Mouse (Mus musculus) neural tube, embryonic 13.5 days (tissue): Measurements from ENCODE around the gene Spock1. TPM values are rescaled to one million over a fixed set of nuclear protein-coding genes. Genes with fewer than 3 reads are reported as not detected.

Experiments used
- ATAC-seq: fragments of 200-750 bp; cut with Nextera tagmentation; 2 replicates; pipeline ENCODE4 v1.8.0; 2017; ENCODE audit warnings: low read depth, mild to moderate bottlenecking, moderate TSS enrichment, moderate library complexity
- H3K27ac ChIP-seq: fragments of 300-500 bp; sonication (generic); replicated peaks from 2 replicates; pipeline ENCODE4 v1.5.1; 2015; ENCODE audit warnings: moderate library complexity, mild to moderate bottlenecking, inconsistent platforms
- H3K27me3 ChIP-seq: fragments of 300-500 bp; sonication (generic); 2 replicates; pipeline ENCODE4 v1.6.1; 2015; ENCODE audit warnings: mild to moderate bottlenecking, inconsistent platforms
- H3K36me3 ChIP-seq: fragments of 300-500 bp; sonication (generic); 2 replicates; pipeline ENCODE4 v1.6.1; 2015; ENCODE audit warnings: mild to moderate bottlenecking, inconsistent platforms
- H3K4me1 ChIP-seq: fragments of 300-500 bp; sonication (generic); replicated peaks from 2 replicates; pipeline ENCODE4 v1.6.1; 2015; ENCODE audit warnings: inconsistent platforms
- H3K4me2 ChIP-seq: fragments of 300-500 bp; sonication (generic); 2 replicates; pipeline ENCODE4 v1.6.1; 2015; ENCODE audit warnings: inconsistent platforms, mild to moderate bottlenecking, moderate library complexity
- H3K4me3 ChIP-seq: fragments of 300-500 bp; sonication (generic); 2 replicates; pipeline ENCODE4 v1.5.1; 2015; ENCODE audit warnings: mild to moderate bottlenecking, inconsistent platforms
- H3K9ac ChIP-seq: fragments of 300-500 bp; sonication (generic); 2 replicates; pipeline ENCODE4 v1.6.1; 2015; ENCODE audit warnings: moderate library complexity, mild to moderate bottlenecking, inconsistent platforms
- H3K9me3 ChIP-seq: fragments of 300-500 bp; sonication (generic); 2 replicates; pipeline ENCODE4 v1.6.1; 2016; ENCODE audit warnings: inconsistent platforms
- WGBS: fragments of 180-500 bp; shearing (Covaris S2); methylation state at CpG from one replicate; pipeline ENCODE4 v1.1.7; 2015; 5-methylcytosine and 5-hydroxymethylcytosine counted together
- polyA plus RNA-seq: library from polyadenylated mRNA; unstranded; fragments of >200 nt; fragmentation: Nextera tagmentation; extraction: Ambion mirVana; gene quantifications from 2 replicates; pipeline ENCODE4 v1.2.1, GENCODE M21; 2015

Gene Spock1
- polyA plus RNA-seq, 1 experiment from 2014 or later, result 90.2 TPM

DNA sequence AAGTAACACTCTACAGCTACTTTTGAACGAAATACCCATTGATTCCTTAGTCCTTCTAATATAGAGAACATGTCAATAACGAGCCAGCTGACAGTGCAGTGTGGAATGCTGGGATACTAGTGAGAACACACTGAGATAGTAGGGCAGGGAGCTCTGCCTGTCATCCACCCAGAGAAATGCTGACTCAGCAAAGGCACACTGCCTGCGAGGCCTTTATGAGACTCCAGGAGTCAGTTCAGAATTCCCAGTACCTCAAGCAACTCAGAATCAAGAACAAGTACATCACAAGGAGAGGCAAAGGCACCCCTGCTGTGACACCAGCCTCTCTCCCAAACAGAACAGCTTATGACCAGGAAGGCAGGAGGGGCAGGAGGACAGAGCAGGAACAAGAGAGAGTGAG lies 163.5 kb downstream of the Spock1 start:
- H3K9me3 ChIP-seq, result no peaks in the 10 kb centered on the region; the same call in 1 of the 2 replicates
- H3K36me3 ChIP-seq, result no peaks in the 10 kb centered on the region
- no peak overlapping the region for H3K4me3 ChIP-seq
- H3K4me2 ChIP-seq, result no peak overlapping the region
- H3K27ac ChIP-seq, result no peak overlapping the region
- 67% methylated on average over 3 of the region's 3 CpGs for WGBS
- ATAC-seq, result no peak
- no peak overlapping the region for H3K9ac ChIP-seq
- H3K27me3 ChIP-seq, result no peaks in the 10 kb centered on the region
- peaks cover 28% of the 10 kb centered on the region for H3K4me1 ChIP-seq

- Histone ChIP-seq H3K9me3 (no peaks in the 10 kb centered on the region), H3K27ac (no peak overlapping the region), H3K27me3 (no peaks in the 10 kb centered on the region), H3K9ac (no peak overlapping the region), H3K4me2 (no peak overlapping the region), H3K36me3 (no peaks in the 10 kb centered on the region), H3K4me3 (no peak overlapping the region), H3K4me1 (peaks cover 45% of the 10 kb centered on the region)
- no peak for ATAC-seq
- 78% methylated on average over 6 of the region's 6 CpGs for WGBS
Observed at GRCm38 (mm10) chr13:57741186-57741585, 166.9 kb downstream of the Spock1 start.

DNA sequence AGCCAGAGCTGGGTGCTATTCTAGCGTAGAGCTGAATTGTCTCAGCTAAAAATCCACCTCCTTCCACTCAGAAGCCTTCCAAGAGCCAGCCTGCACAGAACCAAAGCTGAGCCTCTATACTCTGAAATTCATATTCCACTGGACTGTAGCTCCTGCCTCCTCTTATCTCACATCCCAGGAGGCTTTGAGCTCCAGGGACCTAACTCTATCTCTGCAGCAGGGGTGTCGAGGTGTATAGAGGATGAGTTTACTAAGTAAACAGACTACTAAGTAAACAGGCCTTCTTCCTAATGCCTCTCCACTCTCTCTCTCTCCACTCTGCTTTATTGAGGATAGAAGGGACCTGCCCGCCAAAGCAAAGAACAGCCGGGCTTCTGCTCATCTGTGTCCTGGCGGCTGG lies 167.7 kb downstream of the Spock1 start:
- H3K9me3 ChIP-seq, result no peaks in the 10 kb centered on the region
- no peaks in the 10 kb centered on the region for H3K36me3 ChIP-seq
- no peak overlapping the region for H3K4me3 ChIP-seq
- no peak for ATAC-seq
- H3K9ac ChIP-seq, result no peak overlapping the region
- peaks cover 52% of the 10 kb centered on the region for H3K4me1 ChIP-seq
- H3K4me2 ChIP-seq, result no peak overlapping the region
- no peaks in the 10 kb centered on the region for H3K27me3 ChIP-seq
- 61% methylated on average over 5 of the region's 5 CpGs for WGBS
- H3K27ac ChIP-seq, result peak overlapping the region; percentile 34

GRCm38 (mm10) chr13:57736060-57736459 lies 172.1 kb downstream of the Spock1 start:
- Histone ChIP-seq H3K27ac (peak overlapping the region; percentile 79), H3K4me1 (peaks cover 60% of the 10 kb centered on the region)

DNA sequence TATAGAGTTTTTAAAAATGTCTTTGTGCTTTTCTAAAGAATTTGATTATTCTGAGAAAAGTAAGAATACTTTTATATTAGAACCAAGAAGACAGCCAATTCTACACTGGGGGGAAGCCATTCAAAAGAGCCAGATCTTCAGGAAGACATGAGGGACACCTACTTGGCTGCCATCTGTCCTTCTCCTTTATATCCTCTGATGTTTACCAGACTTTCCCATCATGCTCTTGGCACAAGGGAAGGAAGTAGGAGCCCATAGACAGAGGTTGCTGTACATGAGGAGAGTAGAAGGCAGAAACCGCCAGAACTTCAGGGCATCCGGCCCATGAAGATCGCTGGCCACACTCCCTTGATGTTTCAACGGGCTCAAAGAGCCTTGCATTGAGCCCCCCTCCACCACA lies 173.6 kb downstream of the Spock1 start:
- no peak overlapping the region for H3K4me2 ChIP-seq
- ATAC-seq, result no peak
- WGBS, result 90% methylated on average over 4 of the region's 4 CpGs
- no peak overlapping the region for H3K27ac ChIP-seq
- H3K4me1 ChIP-seq, result peaks cover 51% of the 10 kb centered on the region
- H3K9me3 ChIP-seq, result no peaks in the 10 kb centered on the region
- H3K27me3 ChIP-seq, result no peaks in the 10 kb centered on the region
- H3K36me3 ChIP-seq, result no peaks in the 10 kb centered on the region
- H3K4me3 ChIP-seq, result no peak overlapping the region
- H3K9ac ChIP-seq, result no peak overlapping the region

More at GRCm38 (mm10) chr13:57736060-57736459, 172.1 kb downstream of the Spock1 start:
- H3K4me3 ChIP-seq, result no peak overlapping the region
- no peaks in the 10 kb centered on the region for H3K36me3 ChIP-seq
- no peaks in the 10 kb centered on the region for H3K9me3 ChIP-seq
- H3K9ac ChIP-seq, result no peak overlapping the region
- H3K27me3 ChIP-seq, result no peaks in the 10 kb centered on the region
- no peak for ATAC-seq
- 45% methylated on average over 7 of the region's 7 CpGs for WGBS
- no peak overlapping the region for H3K4me2 ChIP-seq

- Histone ChIP-seq H3K27ac (peak overlapping the region; percentile 81), H3K4me3 (no peak overlapping the region), H3K36me3 (no peaks in the 10 kb centered on the region), H3K27me3 (no peaks in the 10 kb centered on the region), H3K9ac (no peak overlapping the region), H3K9me3 (no peaks in the 10 kb centered on the region), H3K4me1 (peaks cover 50% of the 10 kb centered on the region), H3K4me2 (no peak overlapping the region)
- no peak for ATAC-seq
- 96% methylated on average over 1 of the region's 1 CpGs for WGBS
Observed at GRCm38 (mm10) chr13:57733521-57733920, 174.6 kb downstream of the Spock1 start.

- Histone ChIP-seq H3K9ac (no peak overlapping the region), H3K4me2 (no peak overlapping the region), H3K9me3 (no peaks in the 10 kb centered on the region), H3K4me3 (no peak overlapping the region), H3K27ac (peak overlapping the region; percentile 81; the same call in 1 of the 2 replicates), H3K27me3 (no peaks in the 10 kb centered on the region), H3K4me1 (peaks cover 46% of the 10 kb centered on the region), H3K36me3 (no peaks in the 10 kb centered on the region)
- WGBS, result 46% methylated on average over 2 of the region's 2 CpGs
- ATAC-seq, result no peak
Observed at GRCm38 (mm10) chr13:57732251-57732650, 175.9 kb downstream of the Spock1 start.

DNA sequence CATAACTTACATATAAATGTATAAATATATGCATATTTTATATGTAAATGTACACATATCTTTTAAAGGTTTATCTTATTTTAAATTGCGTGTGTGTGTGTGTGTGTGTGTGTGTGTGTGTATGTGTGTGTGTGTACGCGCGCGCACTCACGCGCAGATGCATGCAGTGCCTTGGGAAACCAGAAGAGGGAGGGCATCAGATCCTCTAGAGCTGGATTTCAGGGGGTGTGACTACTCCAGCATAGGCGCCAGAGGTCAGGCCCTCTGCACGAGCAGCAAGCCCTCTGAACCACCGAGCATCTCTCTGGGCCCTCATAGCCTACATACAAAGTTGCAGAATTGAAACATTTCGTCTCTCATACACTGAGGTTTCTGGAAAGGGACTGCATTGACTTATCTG lies 180.4 kb downstream of the Spock1 start:
- 97% methylated on average over 11 of the region's 11 CpGs for WGBS
- Histone ChIP-seq H3K4me2 (no peak overlapping the region), H3K27ac (no peak overlapping the region), H3K4me3 (no peak overlapping the region), H3K36me3 (no peaks in the 10 kb centered on the region), H3K9me3 (no peaks in the 10 kb centered on the region), H3K9ac (no peak overlapping the region), H3K4me1 (peaks cover 28% of the 10 kb centered on the region), H3K27me3 (no peaks in the 10 kb centered on the region)
- no peak for ATAC-seq

GRCm38 (mm10) chr13:57726654-57727053 lies 181.5 kb downstream of the Spock1 start:
- H3K36me3 ChIP-seq, result no peaks in the 10 kb centered on the region
- 86% methylated on average over 7 of the region's 7 CpGs for WGBS
- H3K4me3 ChIP-seq, result no peak overlapping the region
- no peak overlapping the region for H3K9ac ChIP-seq
- H3K4me1 ChIP-seq, result peaks cover 35% of the 10 kb centered on the region
- H3K27ac ChIP-seq, result no peak overlapping the region
- ATAC-seq, result no peak
- H3K4me2 ChIP-seq, result no peak overlapping the region
- no peaks in the 10 kb centered on the region for H3K9me3 ChIP-seq
- H3K27me3 ChIP-seq, result no peaks in the 10 kb centered on the region

DNA sequence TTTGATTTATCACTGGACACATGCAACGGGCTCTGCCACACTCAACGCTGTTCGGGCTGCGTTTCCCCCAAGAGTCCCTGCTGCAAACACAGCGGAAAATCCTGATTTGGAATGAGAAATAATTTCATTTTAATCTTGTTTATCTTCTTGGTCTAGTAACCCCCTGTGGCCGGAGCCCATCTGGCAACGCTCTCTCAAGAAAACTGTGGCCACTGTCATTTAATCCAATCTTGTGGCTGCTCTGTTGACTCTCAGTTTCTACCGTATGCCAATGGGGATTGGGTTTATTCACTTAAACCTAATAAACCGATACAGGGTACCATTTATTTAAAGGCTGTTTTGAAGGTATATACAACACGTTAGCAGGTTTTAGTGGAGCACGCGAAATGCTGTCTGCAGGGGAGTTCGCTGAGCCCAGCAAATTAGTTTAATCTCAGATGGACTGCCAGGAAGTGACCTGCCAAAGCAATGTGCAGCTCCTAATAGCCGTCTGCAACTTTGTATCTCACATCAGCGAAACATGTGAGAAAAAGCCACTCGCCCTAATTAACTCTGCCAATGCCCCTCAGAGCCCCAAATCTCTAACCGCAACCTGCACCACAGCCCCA lies 185.7 kb downstream of the Spock1 start:
- no peak overlapping the region for H3K9ac ChIP-seq
- WGBS, result 51% methylated on average over 17 of the region's 17 CpGs
- H3K4me3 ChIP-seq, result no peak overlapping the region
- peaks cover 45% of the 10 kb centered on the region for H3K4me1 ChIP-seq
- no peak overlapping the region for H3K4me2 ChIP-seq
- H3K27me3 ChIP-seq, result no peaks in the 10 kb centered on the region
- peak overlapping the region; percentile 67 for H3K27ac ChIP-seq
- no peak for ATAC-seq
- H3K9me3 ChIP-seq, result no peaks in the 10 kb centered on the region
- no peaks in the 10 kb centered on the region for H3K36me3 ChIP-seq

DNA sequence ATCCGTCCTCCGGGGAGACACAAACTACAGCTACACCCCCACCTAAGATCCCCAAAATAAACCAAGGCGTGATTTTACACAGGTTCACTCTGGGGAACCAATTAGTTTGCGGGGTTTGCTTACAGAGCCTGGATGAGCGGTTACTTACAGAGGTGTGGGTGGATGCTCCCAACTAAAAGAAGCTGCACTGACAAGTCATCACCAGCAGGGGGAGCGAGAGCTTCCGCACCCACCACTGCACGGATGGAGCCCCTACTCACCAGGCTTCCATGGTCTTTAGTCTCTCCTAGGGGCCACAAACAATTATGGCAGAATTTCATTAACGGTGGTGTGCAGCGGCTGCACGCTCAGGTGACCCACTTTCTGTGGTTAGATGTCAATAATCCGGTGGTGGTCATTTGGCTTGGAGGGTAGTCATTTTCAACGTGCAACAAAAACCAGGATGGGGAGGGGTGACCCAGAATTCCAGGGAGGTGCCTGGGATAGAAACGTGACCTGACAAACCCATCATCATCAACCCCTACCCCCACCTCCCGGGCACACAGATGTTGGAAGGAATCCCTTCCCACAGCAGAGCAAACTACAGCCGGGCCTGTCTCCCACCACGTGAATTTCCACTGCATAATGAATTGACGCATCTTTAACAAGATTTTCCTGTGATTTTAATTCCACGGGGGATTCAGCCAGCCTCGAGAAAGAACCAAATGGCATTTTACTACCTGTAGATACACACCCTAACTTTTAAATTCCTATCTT lies 186.4 kb downstream of the Spock1 start:
- H3K9me3 ChIP-seq, result no peaks in the 10 kb centered on the region
- 55% methylated on average over 20 of the region's 20 CpGs for WGBS
- H3K4me3 ChIP-seq, result no peak overlapping the region
- peaks cover 48% of the 10 kb centered on the region for H3K4me1 ChIP-seq
- H3K4me2 ChIP-seq, result no peak overlapping the region
- peak; percentile 62; the same call in 1 of the 2 replicates for ATAC-seq
- no peak overlapping the region for H3K9ac ChIP-seq
- no peaks in the 10 kb centered on the region for H3K27me3 ChIP-seq
- H3K27ac ChIP-seq, result peak overlapping the region; percentile 67
- no peaks in the 10 kb centered on the region for H3K36me3 ChIP-seq

GRCm38 (mm10) chr13:57718087-57718486 lies 190.0 kb downstream of the Spock1 start:
- H3K36me3 ChIP-seq, result no peaks in the 10 kb centered on the region
- H3K4me3 ChIP-seq, result no peak overlapping the region
- H3K9me3 ChIP-seq, result no peaks in the 10 kb centered on the region
- H3K9ac ChIP-seq, result no peak overlapping the region
- WGBS, result 13% methylated on average over 5 of the region's 5 CpGs
- H3K4me2 ChIP-seq, result no peak overlapping the region
- H3K27me3 ChIP-seq, result no peaks in the 10 kb centered on the region
- H3K27ac ChIP-seq, result peak overlapping the region; percentile 59; the same call in 1 of the 2 replicates
- H3K4me1 ChIP-seq, result peaks cover 37% of the 10 kb centered on the region
- ATAC-seq, result no peak
